Mouse (Mus musculus) hindbrain, postnatal 0 days (tissue): ENCODE measurements around the gene Vps50. TPM values are rescaled to one million over a fixed set of nuclear protein-coding genes. Genes with fewer than 3 reads are reported as not detected.

Experiments
- ATAC-seq: fragments of 200-750 bp; cut with Nextera tagmentation; 2 replicates; pipeline ENCODE4 v1.8.0; 2017; ENCODE audit warnings: mild to moderate bottlenecking, moderate TSS enrichment, moderate library complexity
- DNase-seq: peaks from one replicate; pipeline ENCODE4 v3.0.0-alpha.2; 2015; ENCODE audit warnings: low spot score
- H3K27ac ChIP-seq: fragments of 300-500 bp; sonication (generic); 2 replicates; pipeline ENCODE4 v1.5.1; 2014; ENCODE audit warnings: mild to moderate bottlenecking
- H3K27me3 ChIP-seq: fragments of 300-500 bp; sonication (generic); 2 replicates; pipeline ENCODE4 v1.6.1; 2014; ENCODE audit warnings: low read length, mixed read lengths; ENCODE audit not compliant: insufficient read depth
- H3K36me3 ChIP-seq: fragments of 300-500 bp; sonication (generic); 2 replicates; pipeline ENCODE4 v1.6.1; 2014; ENCODE audit warnings: low read length, mixed read lengths; ENCODE audit not compliant: insufficient read depth
- H3K4me1 ChIP-seq: fragments of 300-500 bp; sonication (generic); 2 replicates; pipeline ENCODE4 v1.6.1; 2014; ENCODE audit warnings: antibody characterized with exemption, low read length, mixed read lengths; ENCODE audit not compliant: insufficient read depth
- H3K4me2 ChIP-seq: fragments of 300-500 bp; sonication (generic); 2 replicates; pipeline ENCODE4 v1.6.1; 2014; ENCODE audit warnings: low read depth, mild to moderate bottlenecking, low read length, moderate library complexity, mixed read lengths
- H3K4me3 ChIP-seq: fragments of 300-500 bp; sonication (generic); 2 replicates; pipeline ENCODE4 v1.5.1; 2014; ENCODE audit warnings: low read length
- H3K9ac ChIP-seq: fragments of 300-500 bp; sonication (generic); replicated peaks from 2 replicates; pipeline ENCODE4 v1.6.1; 2014; ENCODE audit warnings: mild to moderate bottlenecking, low read length, moderate library complexity, mixed read lengths
- H3K9me3 ChIP-seq: fragments of 300-500 bp; sonication (generic); 2 replicates; pipeline ENCODE4 v1.6.1; 2016; ENCODE audit warnings: low read length, mixed read lengths
- CTCF ChIP-seq: IDR thresholded peaks from 2 replicates; pipeline ENCODE4 v1.5.1; 2016; ENCODE audit warnings: antibody characterized with exemption, control low read depth, low read depth
- WGBS: fragments of 180-500 bp; shearing (Covaris S2); extraction: QIAGEN DNeasy Blood & Tissue Kit; methylation state at CpG from one replicate; pipeline ENCODE4 v1.1.7; 2014; 5-methylcytosine and 5-hydroxymethylcytosine counted together
- polyA plus RNA-seq: library from polyadenylated mRNA; unstranded; fragments of >200 nt; fragmentation: Nextera tagmentation; extraction: Ambion mirVana; gene quantifications from 2 replicates; pipeline ENCODE4 v1.2.1, GENCODE M21; 2015
- total RNA-seq: library from RNA; depleted of rRNA; stranded (reverse); fragments of >200 nt; gene quantifications from 2 replicates; pipeline ENCODE4 v1.2.3, GENCODE M21; 2014

Vps50 gene
- total and polyA plus RNA-seq, 2 experiments from 2014 or later: 31.7 to 45.4 TPM

DNA sequence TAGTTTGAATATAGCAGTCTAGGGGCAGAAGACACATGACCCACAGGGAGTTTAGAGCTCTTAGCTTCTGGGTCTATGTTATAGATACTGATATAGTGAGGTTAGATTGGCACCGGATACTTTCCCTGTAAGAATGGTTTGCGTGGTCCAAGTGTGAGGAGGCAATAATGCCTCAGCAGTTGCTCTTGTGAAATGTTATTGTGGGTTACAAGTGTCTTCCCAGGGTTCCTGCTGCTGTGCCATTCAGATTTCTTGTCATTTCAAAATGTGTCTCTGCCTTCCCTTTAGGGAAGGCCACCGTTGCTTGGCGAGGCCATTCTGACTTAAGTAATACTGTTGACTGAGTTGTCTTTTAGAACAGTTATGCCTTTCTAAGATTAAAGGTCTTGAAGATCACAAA, 66.8 kb downstream of the Vps50 start:
- Histone ChIP-seq H3K4me3 (no peak overlapping the region), H3K4me1 (no peaks in the 10 kb centered on the region), H3K9ac (no peak overlapping the region), H3K27ac (no peak overlapping the region), H3K9me3 (no peaks in the 10 kb centered on the region), H3K4me2 (no peak overlapping the region), H3K27me3 (no peaks in the 10 kb centered on the region), H3K36me3 (no peaks in the 10 kb centered on the region)
- DNase-seq: no peak
- TF ChIP-seq CTCF: no peak
- ATAC-seq: no peak
- WGBS: 79% methylated on average over 4 of the region's 4 CpGs

GRCm38 (mm10) chr6:3565667-3566066, 67.5 kb downstream of the Vps50 start:
- no peak for TF ChIP-seq CTCF
- H3K36me3 ChIP-seq: no peaks in the 10 kb centered on the region
- no peak overlapping the region for H3K9ac ChIP-seq
- 90% methylated on average over 1 of the region's 1 CpGs for WGBS
- H3K4me3 ChIP-seq: no peak overlapping the region
- ATAC-seq: no peak
- no peak for DNase-seq
- no peaks in the 10 kb centered on the region for H3K4me1 ChIP-seq
- H3K27me3 ChIP-seq: no peaks in the 10 kb centered on the region
- H3K4me2 ChIP-seq: no peak overlapping the region
- no peaks in the 10 kb centered on the region for H3K9me3 ChIP-seq
- H3K27ac ChIP-seq: no peak overlapping the region

- 88% methylated on average over 7 of the region's 7 CpGs for WGBS
- Histone ChIP-seq H3K9me3 (no peaks in the 10 kb centered on the region), H3K27ac (no peak overlapping the region), H3K36me3 (no peaks in the 10 kb centered on the region; the same call in 1 of the 2 replicates), H3K9ac (no peak overlapping the region), H3K4me3 (no peak overlapping the region), H3K4me2 (no peak overlapping the region), H3K4me1 (no peaks in the 10 kb centered on the region), H3K27me3 (no peaks in the 10 kb centered on the region)
- ATAC-seq (no peak), DNase-seq (no peak)
- TF ChIP-seq CTCF: no peak
These were observed 69.0 kb downstream of the Vps50 start for GRCm38 (mm10) chr6:3567071-3567610.

- no peak for TF ChIP-seq CTCF
- Histone ChIP-seq H3K36me3 (peaks cover 4% of the 10 kb centered on the region; the same call in 1 of the 2 replicates), H3K4me3 (no peak overlapping the region), H3K4me2 (no peak overlapping the region), H3K4me1 (no peaks in the 10 kb centered on the region), H3K27me3 (no peaks in the 10 kb centered on the region), H3K27ac (no peak overlapping the region), H3K9me3 (no peaks in the 10 kb centered on the region), H3K9ac (no peak overlapping the region)
- ATAC-seq: no peak
- no peak for DNase-seq
- WGBS: 81% methylated on average over 2 of the region's 2 CpGs
These were observed 74.1 kb downstream of the Vps50 start for GRCm38 (mm10) chr6:3572221-3572815.

GRCm38 (mm10) chr6:3573787-3574186, 75.6 kb downstream of the Vps50 start:
- no peak for ATAC-seq
- Histone ChIP-seq H3K9me3 (no peaks in the 10 kb centered on the region), H3K4me1 (no peaks in the 10 kb centered on the region), H3K9ac (no peak overlapping the region), H3K4me2 (no peak overlapping the region), H3K36me3 (peaks cover 4% of the 10 kb centered on the region; the same call in 1 of the 2 replicates), H3K27ac (no peak overlapping the region), H3K27me3 (no peaks in the 10 kb centered on the region), H3K4me3 (no peak overlapping the region)
- no peak for DNase-seq
- WGBS: 93% methylated on average over 8 of the region's 8 CpGs
- no peak for TF ChIP-seq CTCF

GRCm38 (mm10) chr6:3585402-3585801, 87.2 kb downstream of the Vps50 start:
- Histone ChIP-seq H3K4me1 (no peaks in the 10 kb centered on the region), H3K4me3 (no peak overlapping the region), H3K27ac (no peak overlapping the region), H3K9ac (no peak overlapping the region), H3K4me2 (no peak overlapping the region), H3K9me3 (no peaks in the 10 kb centered on the region), H3K27me3 (no peaks in the 10 kb centered on the region), H3K36me3 (no peaks in the 10 kb centered on the region; the same call in 1 of the 2 replicates)
- ATAC-seq (no peak), DNase-seq (no peak)
- WGBS: 90% methylated on average over 1 of the region's 1 CpGs
- TF ChIP-seq CTCF: no peak

GRCm38 (mm10) chr6:3590289-3590904, 92.2 kb downstream of the Vps50 start:
- Histone ChIP-seq H3K4me1 (no peaks in the 10 kb centered on the region), H3K4me3 (no peak overlapping the region), H3K4me2 (no peak overlapping the region), H3K36me3 (peaks cover 4% of the 10 kb centered on the region; the same call in 1 of the 2 replicates), H3K9me3 (no peaks in the 10 kb centered on the region), H3K27ac (no peak overlapping the region), H3K27me3 (no peaks in the 10 kb centered on the region), H3K9ac (no peak overlapping the region)
- 84% methylated on average over 3 of the region's 3 CpGs for WGBS
- ATAC-seq: no peak
- DNase-seq: no peak
- TF ChIP-seq CTCF: no peak
